Mouse (Mus musculus) heart, embryonic 14.5 days (tissue): ENCODE measurements around the gene Fgd3. TPM values are rescaled to one million over a fixed set of nuclear protein-coding genes. Genes with fewer than 3 reads are reported as not detected.

Experiments used
- ATAC-seq: fragments of 200-750 bp; cut with Nextera tagmentation; 2 replicates; pipeline ENCODE4 v1.8.0; 2017; ENCODE audit warnings: low read depth, moderate TSS enrichment; ENCODE audit not compliant: insufficient number of reproducible peaks, insufficient read depth, low FRiP score
- H3K27ac ChIP-seq, 2 experiments: fragments of 200-500 bp in 1 of 2; fragments of 300-500 bp in 1 of 2; sonication (generic) in 1 of 2; replicated peaks in 1 of 2; 2 replicates each; pipeline ENCODE4 v1.5.1; 2012 to 2014; ENCODE audit warnings: low read depth in 2 of 2, low read length in 2 of 2, control low read depth in 1 of 2, mild to moderate bottlenecking in 1 of 2, mixed read lengths in 1 of 2; ENCODE audit not compliant: control insufficient read depth in 1 of 2, insufficient read depth in 1 of 2
- H3K27me3 ChIP-seq: fragments of 300-500 bp; sonication (generic); 2 replicates; pipeline ENCODE4 v1.6.1; 2014; ENCODE audit warnings: mild to moderate bottlenecking, low read length, control low read depth; ENCODE audit not compliant: control insufficient read depth, insufficient read depth
- H3K36me3 ChIP-seq: fragments of 300-500 bp; sonication (generic); 2 replicates; pipeline ENCODE4 v1.6.1; 2014; ENCODE audit warnings: mild to moderate bottlenecking, control low read depth, low read length, mixed read lengths; ENCODE audit not compliant: control insufficient read depth, insufficient read depth
- H3K4me1 ChIP-seq, 2 experiments: fragments of 200-500 bp in 1 of 2; fragments of 300-500 bp in 1 of 2; sonication (generic) in 1 of 2; 2 replicates each; pipeline ENCODE4 v1.6.1; 2012 to 2014; ENCODE audit warnings: low read length in 2 of 2, control low read depth in 1 of 2, mixed read lengths in 1 of 2; ENCODE audit not compliant: control insufficient read depth in 2 of 2, insufficient read depth in 2 of 2
- H3K4me2 ChIP-seq: fragments of 300-500 bp; sonication (generic); 2 replicates; pipeline ENCODE4 v1.6.1; 2014; ENCODE audit warnings: mild to moderate bottlenecking, low read length
- H3K4me3 ChIP-seq, 2 experiments: fragments of 200-500 bp in 1 of 2; fragments of 300-500 bp in 1 of 2; sonication (generic) in 1 of 2; 2 replicates each; pipeline ENCODE4 v1.5.1; 2012 to 2014; ENCODE audit warnings: low read length in 2 of 2, mild to moderate bottlenecking in 2 of 2, control low read depth in 1 of 2, low read depth in 1 of 2, moderate library complexity in 1 of 2; ENCODE audit not compliant: control insufficient read depth in 1 of 2, insufficient read depth in 1 of 2
- H3K9ac ChIP-seq: fragments of 300-500 bp; sonication (generic); 2 replicates; pipeline ENCODE4 v1.6.1; 2014; ENCODE audit warnings: mild to moderate bottlenecking, low read length
- H3K9me3 ChIP-seq: fragments of 300-500 bp; sonication (generic); 2 replicates; pipeline ENCODE4 v1.6.1; 2016; ENCODE audit warnings: low read length, control low read depth; ENCODE audit not compliant: control insufficient read depth
- WGBS: fragments of 180-500 bp; shearing (Covaris S2); extraction: QIAGEN DNeasy Blood & Tissue Kit; methylation state at CpG from one replicate; pipeline ENCODE4 v1.1.7; 2014; 5-methylcytosine and 5-hydroxymethylcytosine counted together
- polyA plus RNA-seq: library from polyadenylated mRNA; unstranded; fragments of >200 nt; fragmentation: Nextera tagmentation; extraction: Ambion mirVana; gene quantifications from 2 replicates; pipeline ENCODE4 v1.2.1, GENCODE M21; 2014

Gene Fgd3
- polyA plus RNA-seq = 0.09 TPM in 2 replicates

GRCm38 (mm10) chr13:49320040-49320439 is at the start of gene Fgd3:
TSS of gene Fgd3 (minus strand) at chr13:49320311.
- Histone ChIP-seq H3K27ac (no peak within 1 kb of the TSS), H3K27me3 (no peaks in the 10 kb centered on the region), H3K4me3 (peak within 1 kb of the TSS; percentile 14; a peak in 2 of 4 replicates), H3K9ac (peak within 1 kb of the TSS; percentile 36), H3K4me2 (peak within 1 kb of the TSS; percentile 57), H3K36me3 (no peaks in the 10 kb centered on the region), H3K9me3 (no peaks in the 10 kb centered on the region), H3K4me1 (peaks cover 7 to 14% of the 10 kb centered on the region in 2 experiments)
- no peak for ATAC-seq
- WGBS = 5% methylated on average over 9 of the region's 10 CpGs

GRCm38 (mm10) chr13:49369404-49369803 is 49.3 kb upstream of the Fgd3 start:
- no peak overlapping the region for H3K4me3 ChIP-seq
- no peak for ATAC-seq
- no peak overlapping the region for H3K9ac ChIP-seq
- H3K4me1 ChIP-seq = peaks cover 28 to 68% of the 10 kb centered on the region in 2 experiments
- 90% methylated on average over 10 of the region's 10 CpGs for WGBS
- H3K27ac ChIP-seq = no peak overlapping the region
- H3K4me2 ChIP-seq = no peak overlapping the region
- H3K36me3 ChIP-seq = peaks cover 32% of the 10 kb centered on the region
- H3K9me3 ChIP-seq = no peaks in the 10 kb centered on the region
- no peaks in the 10 kb centered on the region for H3K27me3 ChIP-seq

- Histone ChIP-seq H3K4me2 (no peak overlapping the region), H3K9ac (no peak overlapping the region), H3K36me3 (peaks cover 32% of the 10 kb centered on the region), H3K4me1 (peaks cover 33 to 82% of the 10 kb centered on the region in 2 experiments), H3K9me3 (no peaks in the 10 kb centered on the region), H3K27me3 (no peaks in the 10 kb centered on the region), H3K4me3 (no peak overlapping the region), H3K27ac (peak overlapping the region in 1 of 2 experiments; percentile 19; a peak in 1 of 4 replicates)
- 72% methylated on average over 4 of the region's 4 CpGs for WGBS
- no peak for ATAC-seq
These were observed 47.7 kb upstream of the Fgd3 start for GRCm38 (mm10) chr13:49367657-49368440.

GRCm38 (mm10) chr13:49364716-49365115 is 44.6 kb upstream of the Fgd3 start:
- H3K9ac ChIP-seq = no peak overlapping the region
- peaks cover 8% of the 10 kb centered on the region for H3K36me3 ChIP-seq
- H3K27me3 ChIP-seq = no peaks in the 10 kb centered on the region
- no peak for ATAC-seq
- H3K4me3 ChIP-seq = no peak overlapping the region
- H3K27ac ChIP-seq = no peak overlapping the region
- H3K4me2 ChIP-seq = no peak overlapping the region
- no peaks in the 10 kb centered on the region for H3K9me3 ChIP-seq
- 60% methylated on average over 2 of the region's 2 CpGs for whole genome bisulfite sequencing
- peaks cover 34 to 86% of the 10 kb centered on the region in 2 experiments for H3K4me1 ChIP-seq

GRCm38 (mm10) chr13:49362804-49363203 is 42.7 kb upstream of the Fgd3 start:
- Histone ChIP-seq H3K9ac (no peak overlapping the region), H3K9me3 (no peaks in the 10 kb centered on the region), H3K27ac (peak overlapping the region; percentile 66 to 95), H3K4me3 (no peak overlapping the region), H3K27me3 (no peaks in the 10 kb centered on the region), H3K4me2 (peak overlapping the region; percentile 59; the same call in 1 of the 2 replicates), H3K4me1 (peaks cover 31 to 74% of the 10 kb centered on the region in 2 experiments), H3K36me3 (no peaks in the 10 kb centered on the region)
- ATAC-seq = no peak
- WGBS = 55% methylated on average over 2 of the region's 2 CpGs

GRCm38 (mm10) chr13:49362364-49362763 is 42.3 kb upstream of the Fgd3 start:
- H3K27ac ChIP-seq = peak overlapping the region; percentile 66 to 95
- ATAC-seq = no peak
- 0 out of 2 replicates have a peak, but pooled peaks cover 3% of the 10 kb centered on the region for H3K36me3 ChIP-seq
- no peaks in the 10 kb centered on the region for H3K9me3 ChIP-seq
- H3K27me3 ChIP-seq = no peaks in the 10 kb centered on the region
- H3K4me1 ChIP-seq = peaks cover 29 to 71% of the 10 kb centered on the region in 2 experiments
- 33% methylated on average over 7 of the region's 7 CpGs for WGBS
- H3K4me2 ChIP-seq = peak overlapping the region; percentile 59; the same call in 1 of the 2 replicates
- H3K4me3 ChIP-seq = no peak overlapping the region
- H3K9ac ChIP-seq = peak overlapping the region; percentile 18; the same call in 1 of the 2 replicates

- 0 out of 4 replicates have a peak overlapping the region, but pooled peaks of 1 of the 2 experiments have one; percentile 13 for H3K4me3 ChIP-seq
- H3K36me3 ChIP-seq = peaks cover 8% of the 10 kb centered on the region
- 0 out of 2 replicates have a peak, but pooled peaks have one; percentile 19 for ATAC-seq
- H3K9ac ChIP-seq = peak overlapping the region; percentile 44
- peak overlapping the region; percentile 95 to 98 for H3K27ac ChIP-seq
- H3K4me1 ChIP-seq = peaks cover 29 to 58% of the 10 kb centered on the region in 2 experiments
- no peaks in the 10 kb centered on the region for H3K9me3 ChIP-seq
- peak overlapping the region; percentile 59 for H3K4me2 ChIP-seq
- H3K27me3 ChIP-seq = no peaks in the 10 kb centered on the region
- 3% methylated on average over 3 of the region's 3 CpGs for WGBS
These were observed 40.8 kb upstream of the Fgd3 start for GRCm38 (mm10) chr13:49360906-49361406.
